Mouse (Mus musculus) heart, postnatal 0 days (tissue): ENCODE results near the gene Actr8.

Source experiments
- CTCF ChIP-seq: IDR thresholded peaks from 2 replicates; pipeline ENCODE4 v1.5.1; 2016; ENCODE audit warnings: antibody characterized with exemption, control low read depth, low read depth
- EP300 ChIP-seq: IDR thresholded peaks from 2 replicates; pipeline ENCODE4 v1.6.1; 2016; ENCODE audit warnings: antibody characterized with exemption, low read depth

- TF ChIP-seq CTCF, result no peak
- no peak for TF ChIP-seq EP300
Observed at GRCm38 (mm10) chr14:29946761-29947309, 31.3 kb upstream of the Actr8 start.
